Mouse (Mus musculus) bone marrow macrophage, adult 2 months (primary cell): ENCODE data around the gene Slc10a6. TPM values are rescaled to one million over a fixed set of nuclear protein-coding genes. Genes with fewer than 3 reads are reported as not detected.

Source experiments
- H3K27ac ChIP-seq: 2 replicates; pipeline ENCODE4 v1.5.1; 2012; ENCODE audit warnings: low read depth, low read length; ENCODE audit not compliant: insufficient read depth
- H3K4me1 ChIP-seq: 2 replicates; pipeline ENCODE4 v1.6.1; 2012; ENCODE audit warnings: low read length; ENCODE audit not compliant: control insufficient read depth, insufficient read depth
- H3K4me3 ChIP-seq: 2 replicates; pipeline ENCODE4 v1.5.1; 2012; ENCODE audit warnings: mild to moderate bottlenecking, low read length, moderate library complexity; ENCODE audit not compliant: insufficient read depth
- CTCF ChIP-seq: IDR thresholded peaks from 2 replicates; pipeline ENCODE4 v1.5.1; 2012; ENCODE audit warnings: low read depth, mild to moderate bottlenecking, low read length, moderate library complexity
- POLR2A ChIP-seq: IDR thresholded peaks from 2 replicates; pipeline ENCODE4 v1.6.1; 2012; ENCODE audit warnings: mild to moderate bottlenecking, low read depth, low read length, borderline replicate concordance
- polyA plus RNA-seq: library from polyadenylated mRNA; stranded (reverse); fragments of >200 nt; gene quantifications from 2 replicates; pipeline ENCODE4 v1.2.4, GENCODE M21; 2012; ENCODE audit not compliant: missing spikeins, insufficient read depth, insufficient read length

Slc10a6 gene
- polyA plus RNA-seq, 1 experiment: not detected

DNA sequence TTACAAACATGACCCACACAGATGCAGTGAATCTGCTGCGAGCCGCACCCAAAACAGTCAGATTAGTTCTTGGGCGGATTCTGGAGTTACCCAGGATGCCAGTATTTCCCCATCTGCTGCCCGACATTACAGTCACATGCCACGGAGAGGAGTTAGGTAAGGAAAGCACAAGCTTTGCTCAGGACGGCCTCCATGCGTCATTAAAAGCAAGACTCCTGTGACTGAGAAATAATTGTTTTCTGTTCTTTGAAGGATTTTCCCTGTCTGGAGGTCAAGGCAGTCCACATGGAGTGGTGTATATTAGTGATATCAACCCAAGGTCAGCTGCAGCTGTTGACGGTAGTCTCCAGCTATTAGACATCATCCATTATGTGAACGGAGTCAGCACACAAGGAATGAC is 59.8 kb downstream of the Slc10a6 start:
- Histone ChIP-seq H3K27ac (no peak overlapping the region), H3K4me1 (no peaks in the 10 kb centered on the region), H3K4me3 (no peak overlapping the region)
- TF ChIP-seq POLR2A: no peak
- no peak for TF ChIP-seq CTCF

DNA sequence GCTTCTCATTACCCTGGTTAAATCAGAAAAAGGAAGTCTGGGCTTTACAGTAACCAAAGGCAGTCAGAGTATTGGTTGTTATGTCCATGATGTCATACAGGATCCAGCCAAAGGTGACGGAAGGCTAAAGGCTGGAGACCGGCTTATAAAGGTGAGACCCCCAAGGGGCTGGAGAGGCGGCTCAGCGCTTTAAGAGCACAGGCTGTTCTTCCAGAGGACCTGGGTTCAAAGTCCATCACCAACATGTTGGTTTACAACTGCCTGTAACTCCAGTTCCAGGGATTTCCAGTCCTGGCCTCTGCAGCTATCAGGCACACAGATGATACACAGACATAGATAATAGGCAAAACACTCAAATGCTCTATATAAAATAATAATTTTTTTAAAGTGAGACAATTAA is 61.2 kb downstream of the Slc10a6 start:
- H3K4me3 ChIP-seq: no peak overlapping the region
- no peak overlapping the region for H3K27ac ChIP-seq
- no peaks in the 10 kb centered on the region for H3K4me1 ChIP-seq
- TF ChIP-seq CTCF: no peak
- no peak for TF ChIP-seq POLR2A

DNA sequence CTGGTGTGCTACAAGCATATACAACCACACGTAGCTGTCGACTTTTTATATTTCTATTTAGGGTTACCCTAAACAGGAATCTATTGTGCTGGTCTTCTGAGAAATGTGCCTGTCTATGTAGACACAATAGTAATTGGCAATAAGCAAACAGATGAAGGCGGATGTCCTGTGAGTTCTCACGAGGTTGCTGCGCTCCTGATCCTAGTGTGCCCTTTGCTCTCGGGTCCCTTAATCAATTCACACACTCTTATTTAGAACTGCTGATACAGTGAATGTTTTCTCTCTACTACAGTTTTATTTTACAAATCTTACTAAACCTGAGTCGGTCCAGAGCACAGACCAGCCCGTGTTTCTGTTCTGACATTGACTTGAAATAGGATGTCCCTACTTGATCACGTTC is 68.7 kb downstream of the Slc10a6 start:
- H3K27ac ChIP-seq: no peak overlapping the region
- TF ChIP-seq POLR2A (no peak), CTCF (no peak)

More for the DNA sequence above, 68.7 kb downstream of the Slc10a6 start:
- Histone ChIP-seq H3K4me1 (no peaks in the 10 kb centered on the region), H3K4me3 (no peak overlapping the region)

Other genes with a start within 250 kb of the Slc10a6 start
- gene Ptpn13, start 204.2 kb downstream of the Slc10a6 start, polyA plus RNA-seq: 0.19 and 0.25 TPM in 2 replicates
- gene 1700016H13Rik, start 26.6 kb upstream of the Slc10a6 start, polyA plus RNA-seq: not detected in 2 replicates
- gene Aff1, start 63.0 kb upstream of the Slc10a6 start, polyA plus RNA-seq: 44.1 and 45.3 TPM in 2 replicates